Mouse (Mus musculus) left cerebral cortex, adult 6 months (tissue): ENCODE results near the gene Krtap19-1. TPM values are rescaled to one million over a fixed set of nuclear protein-coding genes. Genes with fewer than 3 reads are reported as not detected.

Experiments
- long read RNA-seq, 2 experiments: library from polyadenylated mRNA; unstranded; transcript quantifications; one replicate each; pipeline ENCODE4 v2.0.0; 2019 to 2020
- polyA plus RNA-seq: library from polyadenylated mRNA; unstranded; fragments of <200 nt; fragmentation: Nextera tagmentation; gene quantifications from 2 replicates; pipeline ENCODE4 v1.2.3, GENCODE M21; 2021

The Krtap19-1 gene
- polyA plus RNA-seq = not detected in 2 replicates
- long read RNA-seq, experiment 1 = 0 reads
- long read RNA-seq, experiment 2 = 0 reads

GRCm38 (mm10) chr16:88869311-88869710 lies at the start of gene Krtap19-1:
TSS of gene Krtap19-1 (minus strand) at chr16:88869411.

DNA sequence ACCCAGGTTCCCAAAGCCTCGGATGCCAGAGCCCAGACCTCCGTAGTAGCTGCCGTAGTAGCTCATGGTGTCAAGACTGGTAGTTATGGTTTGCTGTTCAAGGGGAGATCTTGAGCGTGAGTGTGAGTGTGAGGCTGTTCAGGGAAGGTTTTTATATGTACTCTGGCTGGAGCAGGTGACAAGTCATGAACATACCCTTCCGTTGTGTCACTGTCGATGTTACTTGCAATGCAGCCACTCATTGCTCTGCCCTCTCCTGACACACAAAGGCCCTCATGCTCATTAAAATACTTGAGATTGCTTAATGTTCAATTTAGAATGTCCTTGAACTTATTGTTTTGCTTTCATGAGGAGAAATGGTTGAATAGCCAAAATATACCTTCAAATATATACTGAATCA lies 27.1 kb upstream of the Krtap19-1 start, which contains the start of gene Krtap19-5:
Gene Krtap19-5, minus strand, starts transcription at position 101 of the 400 bp plus-strand sequence.

GRCm38 (mm10) chr16:88884989-88885388 lies 15.8 kb upstream of the Krtap19-1 start, which contains the start of gene Krtap19-4:
TSS of gene Krtap19-4 (minus strand) at chr16:88885089.

DNA sequence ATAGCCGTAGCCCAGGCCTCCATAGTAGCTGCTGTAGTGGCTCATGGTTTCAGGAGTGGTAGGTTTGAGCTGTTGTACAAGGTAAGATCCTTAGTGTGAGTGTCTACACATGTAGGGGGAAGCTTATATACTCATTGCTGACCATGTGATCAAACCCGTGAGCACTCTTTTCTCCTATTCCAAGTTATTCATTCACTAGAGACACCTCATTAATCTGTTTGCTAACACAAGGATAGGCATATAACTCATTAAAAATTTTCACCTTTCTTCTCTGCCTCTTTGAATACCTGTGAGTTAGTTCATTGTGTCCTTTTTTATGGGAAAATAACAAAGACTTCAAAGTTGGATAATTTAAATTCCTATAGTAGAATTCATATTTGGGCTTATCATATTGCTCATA lies 8.7 kb upstream of the Krtap19-1 start, which contains the start of gene Krtap19-3:
Gene Krtap19-3, minus strand, starts transcription at position 101 of the 400 bp plus-strand sequence.

GRCm38 (mm10) chr16:88874169-88874568 lies 5.0 kb upstream of the Krtap19-1 start, which contains the start of gene Krtap19-2:
TSS of gene Krtap19-2 (minus strand) at chr16:88874269.

GRCm38 (mm10) chr16:88826095-88826652 lies 43.0 kb downstream of the Krtap19-1 start, which contains the start of gene Krtap14:
TSS of gene Krtap14 (minus strand) at chr16:88826145.

DNA sequence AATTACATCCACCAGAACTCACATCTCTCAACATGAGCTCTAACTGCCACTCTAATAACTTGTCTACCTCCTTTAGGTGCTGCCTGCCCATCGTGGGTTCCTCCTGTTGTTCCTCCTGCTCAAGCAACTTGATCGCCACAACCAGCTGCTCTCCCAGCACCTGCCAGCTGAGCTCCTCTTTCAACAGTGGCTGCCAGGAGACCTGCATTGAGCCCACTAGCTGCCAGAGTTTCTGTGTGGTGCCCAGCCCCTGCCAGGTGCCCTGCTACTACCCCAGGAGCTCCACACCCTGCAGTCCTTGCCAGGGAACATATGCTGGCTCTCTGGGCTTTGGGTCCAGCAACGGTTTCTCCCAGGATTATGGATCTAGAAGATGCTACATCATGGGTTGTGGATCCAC lies 49.1 kb downstream of the Krtap19-1 start, which contains the start of gene Krtap15:
Gene Krtap15, plus strand, starts transcription at position 150 of the 400 bp plus-strand sequence.

Other genes starting within 250 kb of the Krtap19-1 start
- not detected in 2 replicates for gene 2310079G19Rik, start 241.7 kb downstream of the Krtap19-1 start, polyA plus RNA-seq
- not detected in 2 replicates for gene Krtap26-1, start 221.6 kb downstream of the Krtap19-1 start, polyA plus RNA-seq
- gene Krtap27-1, start 197.7 kb downstream of the Krtap19-1 start, polyA plus RNA-seq = not detected in 2 replicates
- gene 2310061N02Rik, start 161.4 kb downstream of the Krtap19-1 start, polyA plus RNA-seq = not detected in 2 replicates
- not detected in 2 replicates for gene Krtap13-1, start 140.5 kb downstream of the Krtap19-1 start, polyA plus RNA-seq
- gene Krtap13, start 117.8 kb downstream of the Krtap19-1 start, polyA plus RNA-seq = not detected in 2 replicates
- not detected in 2 replicates for gene 2310034C09Rik, start 110.6 kb downstream of the Krtap19-1 start, polyA plus RNA-seq
- not detected in 2 replicates for gene 2310057N15Rik, start 95.2 kb downstream of the Krtap19-1 start, polyA plus RNA-seq
- not detected in 2 replicates for gene Gm5965, start 91.5 kb downstream of the Krtap19-1 start, polyA plus RNA-seq
- gene Gm20741, start 57.2 kb downstream of the Krtap19-1 start, polyA plus RNA-seq = not detected in 2 replicates
- gene Krtap15, start 49.2 kb downstream of the Krtap19-1 start, polyA plus RNA-seq = not detected in 2 replicates
- not detected in 2 replicates for gene Krtap14, start 43.3 kb downstream of the Krtap19-1 start, polyA plus RNA-seq
- gene Krtap19-2, start 4.9 kb upstream of the Krtap19-1 start, polyA plus RNA-seq = not detected in 2 replicates
- gene Krtap19-3, start 8.6 kb upstream of the Krtap19-1 start, polyA plus RNA-seq = not detected in 2 replicates
- gene Krtap19-4, start 15.7 kb upstream of the Krtap19-1 start, polyA plus RNA-seq = not detected in 2 replicates
- not detected in 2 replicates for gene Krtap19-5, start 27.0 kb upstream of the Krtap19-1 start, polyA plus RNA-seq
- not detected in 2 replicates for gene Krtap19-9b, start 62.9 kb upstream of the Krtap19-1 start, polyA plus RNA-seq
- gene Krtap16-3, start 93.5 kb upstream of the Krtap19-1 start, polyA plus RNA-seq = not detected in 2 replicates
- not detected in 2 replicates for gene Krtap22-2, start 141.3 kb upstream of the Krtap19-1 start, polyA plus RNA-seq
- gene Gm10229, start 145.9 kb upstream of the Krtap19-1 start, polyA plus RNA-seq = not detected in 2 replicates
- gene Krtap6-1, start 162.3 kb upstream of the Krtap19-1 start, polyA plus RNA-seq = not detected in 2 replicates
- gene Gm10228, start 172.1 kb upstream of the Krtap19-1 start, polyA plus RNA-seq = not detected in 2 replicates
- not detected in 2 replicates for gene Krtap6-5, start 178.5 kb upstream of the Krtap19-1 start, polyA plus RNA-seq
- gene 1110025L11Rik, start 194.6 kb upstream of the Krtap19-1 start, polyA plus RNA-seq = not detected in 2 replicates
- not detected in 2 replicates for gene Krtap6-3, start 214.6 kb upstream of the Krtap19-1 start, polyA plus RNA-seq